Mouse (Mus musculus) heart, postnatal 0 days (tissue): ENCODE data around the gene Atp6v0a4. TPM values are rescaled to one million over a fixed set of nuclear protein-coding genes. Genes with fewer than 3 reads are reported as not detected.
A peak's percentile ranks its signal among the peaks of the same experiment; 100 is the strongest.

ENCODE experiments used
- ATAC-seq: fragments of 200-750 bp; cut with Nextera tagmentation; 2 replicates; pipeline ENCODE4 v1.8.0; 2017; ENCODE audit warnings: low read depth, moderate number of reproducible peaks, moderate library complexity; ENCODE audit not compliant: insufficient read depth
- DNase-seq: peaks from one replicate; pipeline ENCODE4 v3.0.0-alpha.2; 2016; ENCODE audit warnings: low spot score
- H3K27ac ChIP-seq: fragments of 300-500 bp; sonication (generic); 2 replicates; pipeline ENCODE4 v1.5.1; 2014; ENCODE audit warnings: low read depth, mild to moderate bottlenecking
- H3K27me3 ChIP-seq: fragments of 300-500 bp; sonication (generic); 2 replicates; pipeline ENCODE4 v1.6.1; 2014; ENCODE audit warnings: low read length, mixed read lengths; ENCODE audit not compliant: control insufficient read depth, insufficient read depth
- H3K36me3 ChIP-seq: fragments of 300-500 bp; sonication (generic); replicated peaks from 2 replicates; pipeline ENCODE4 v1.6.1; 2014; ENCODE audit warnings: low read length, mixed read lengths; ENCODE audit not compliant: control insufficient read depth, insufficient read depth
- H3K4me1 ChIP-seq: fragments of 300-500 bp; sonication (generic); 2 replicates; pipeline ENCODE4 v1.6.1; 2014; ENCODE audit warnings: antibody characterized with exemption; ENCODE audit not compliant: control insufficient read depth, insufficient read depth
- H3K4me2 ChIP-seq: fragments of 300-500 bp; sonication (generic); 2 replicates; pipeline ENCODE4 v1.6.1; 2014; ENCODE audit warnings: low read depth, mild to moderate bottlenecking, low read length, moderate library complexity
- H3K4me3 ChIP-seq: fragments of 300-500 bp; sonication (generic); 2 replicates; pipeline ENCODE4 v1.5.1; 2014; ENCODE audit warnings: low read depth, low read length
- H3K9ac ChIP-seq: fragments of 300-500 bp; sonication (generic); replicated peaks from 2 replicates; pipeline ENCODE4 v1.6.1; 2014; ENCODE audit warnings: low read depth, low read length, mixed read lengths
- H3K9me3 ChIP-seq: fragments of 300-500 bp; sonication (generic); replicated peaks from 2 replicates; pipeline ENCODE4 v1.6.1; 2016; ENCODE audit warnings: low read length; ENCODE audit not compliant: control insufficient read depth
- CTCF ChIP-seq: IDR thresholded peaks from 2 replicates; pipeline ENCODE4 v1.5.1; 2016; ENCODE audit warnings: antibody characterized with exemption, control low read depth, low read depth
- EP300 ChIP-seq: IDR thresholded peaks from 2 replicates; pipeline ENCODE4 v1.6.1; 2016; ENCODE audit warnings: antibody characterized with exemption, low read depth
- WGBS: fragments of 180-500 bp; shearing (Covaris S2); extraction: QIAGEN DNeasy Blood & Tissue Kit; methylation state at CpG from one replicate; pipeline ENCODE4 v1.1.7; 2014; 5-methylcytosine and 5-hydroxymethylcytosine counted together
- polyA plus RNA-seq: library from polyadenylated mRNA; unstranded; fragments of >200 nt; fragmentation: Nextera tagmentation; extraction: Ambion mirVana; gene quantifications from 2 replicates; pipeline ENCODE4 v1.2.1, GENCODE M21; 2015
- total RNA-seq: library from RNA; depleted of rRNA; stranded (reverse); fragments of >200 nt; gene quantifications from 2 replicates; pipeline ENCODE4 v1.2.3, GENCODE M21; 2014; ENCODE audit warnings: low replicate concordance

Gene Atp6v0a4
- total and polyA plus RNA-seq, 2 experiments from 2014 or later: 0.04 to 0.12 TPM

GRCm38 (mm10) chr6:38124882-38125281, 496 bp upstream of the Atp6v0a4 start:
- Histone ChIP-seq H3K4me2 (no peak overlapping the region), H3K9me3 (no peaks in the 10 kb centered on the region), H3K27ac (no peak overlapping the region), H3K9ac (no peak overlapping the region), H3K36me3 (no peaks in the 10 kb centered on the region), H3K4me1 (no peaks in the 10 kb centered on the region; the same call in 1 of the 2 replicates), H3K4me3 (no peak overlapping the region), H3K27me3 (no peaks in the 10 kb centered on the region)
- WGBS: 93% methylated on average over 5 of the region's 5 CpGs
- TF ChIP-seq EP300 (no peak), CTCF (no peak)
- no peak for ATAC-seq
- DNase-seq: no peak

- ATAC-seq (no peak), DNase-seq (no peak)
- Histone ChIP-seq H3K27ac (peak overlapping the region; percentile 18; the same call in 1 of the 2 replicates), H3K36me3 (no peaks in the 10 kb centered on the region), H3K4me1 (no peaks in the 10 kb centered on the region; the same call in 1 of the 2 replicates), H3K4me2 (no peak overlapping the region), H3K9ac (no peak overlapping the region), H3K27me3 (no peaks in the 10 kb centered on the region), H3K9me3 (no peaks in the 10 kb centered on the region), H3K4me3 (no peak overlapping the region)
- 63% methylated on average over 18 of the region's 18 CpGs for WGBS
- TF ChIP-seq CTCF (no peak), EP300 (no peak)
Observed at GRCm38 (mm10) chr6:38123471-38124206, 747 bp downstream of the Atp6v0a4 start.

GRCm38 (mm10) chr6:38122791-38123190, 1.6 kb downstream of the Atp6v0a4 start:
- 48% methylated on average over 6 of the region's 6 CpGs for WGBS
- Histone ChIP-seq H3K27ac (peak overlapping the region; percentile 22; the same call in 1 of the 2 replicates), H3K36me3 (no peaks in the 10 kb centered on the region), H3K4me1 (no peaks in the 10 kb centered on the region; the same call in 1 of the 2 replicates), H3K9me3 (no peaks in the 10 kb centered on the region), H3K4me2 (0 out of 2 replicates have a peak overlapping the region, but pooled peaks have one; percentile 11), H3K9ac (no peak overlapping the region), H3K27me3 (no peaks in the 10 kb centered on the region), H3K4me3 (no peak overlapping the region)
- TF ChIP-seq EP300 (no peak), CTCF (no peak)
- ATAC-seq (peak; percentile 76), DNase-seq (peak; percentile 47)

- Histone ChIP-seq H3K4me1 (no peaks in the 10 kb centered on the region; the same call in 1 of the 2 replicates), H3K9ac (no peak overlapping the region), H3K4me3 (no peak overlapping the region), H3K27me3 (no peaks in the 10 kb centered on the region), H3K27ac (no peak overlapping the region), H3K9me3 (no peaks in the 10 kb centered on the region), H3K4me2 (no peak overlapping the region), H3K36me3 (no peaks in the 10 kb centered on the region)
- 85% methylated on average over 5 of the region's 5 CpGs for WGBS
- no peak for TF ChIP-seq EP300
- TF ChIP-seq CTCF: no peak
- ATAC-seq (no peak), DNase-seq (no peak)
Observed at GRCm38 (mm10) chr6:38121843-38122242, 2.5 kb downstream of the Atp6v0a4 start.

- WGBS: 65% methylated on average over 9 of the region's 9 CpGs
- no peak overlapping the region for H3K4me3 ChIP-seq
- H3K9me3 ChIP-seq: no peaks in the 10 kb centered on the region
- no peaks in the 10 kb centered on the region; the same call in 1 of the 2 replicates for H3K4me1 ChIP-seq
- no peak overlapping the region for H3K4me2 ChIP-seq
- DNase-seq (no peak), ATAC-seq (no peak)
- no peak overlapping the region for H3K9ac ChIP-seq
- H3K36me3 ChIP-seq: no peaks in the 10 kb centered on the region
- no peaks in the 10 kb centered on the region for H3K27me3 ChIP-seq
- H3K27ac ChIP-seq: no peak overlapping the region
- no peak for TF ChIP-seq CTCF
- TF ChIP-seq EP300: no peak
Observed at GRCm38 (mm10) chr6:38120681-38121371, 3.6 kb downstream of the Atp6v0a4 start.
